Mouse (Mus musculus): ENCODE data around the gene Ndufa9.
A peak's percentile ranks its signal among the peaks of the same experiment; 100 is the strongest.

The Ndufa9 gene

DNA sequence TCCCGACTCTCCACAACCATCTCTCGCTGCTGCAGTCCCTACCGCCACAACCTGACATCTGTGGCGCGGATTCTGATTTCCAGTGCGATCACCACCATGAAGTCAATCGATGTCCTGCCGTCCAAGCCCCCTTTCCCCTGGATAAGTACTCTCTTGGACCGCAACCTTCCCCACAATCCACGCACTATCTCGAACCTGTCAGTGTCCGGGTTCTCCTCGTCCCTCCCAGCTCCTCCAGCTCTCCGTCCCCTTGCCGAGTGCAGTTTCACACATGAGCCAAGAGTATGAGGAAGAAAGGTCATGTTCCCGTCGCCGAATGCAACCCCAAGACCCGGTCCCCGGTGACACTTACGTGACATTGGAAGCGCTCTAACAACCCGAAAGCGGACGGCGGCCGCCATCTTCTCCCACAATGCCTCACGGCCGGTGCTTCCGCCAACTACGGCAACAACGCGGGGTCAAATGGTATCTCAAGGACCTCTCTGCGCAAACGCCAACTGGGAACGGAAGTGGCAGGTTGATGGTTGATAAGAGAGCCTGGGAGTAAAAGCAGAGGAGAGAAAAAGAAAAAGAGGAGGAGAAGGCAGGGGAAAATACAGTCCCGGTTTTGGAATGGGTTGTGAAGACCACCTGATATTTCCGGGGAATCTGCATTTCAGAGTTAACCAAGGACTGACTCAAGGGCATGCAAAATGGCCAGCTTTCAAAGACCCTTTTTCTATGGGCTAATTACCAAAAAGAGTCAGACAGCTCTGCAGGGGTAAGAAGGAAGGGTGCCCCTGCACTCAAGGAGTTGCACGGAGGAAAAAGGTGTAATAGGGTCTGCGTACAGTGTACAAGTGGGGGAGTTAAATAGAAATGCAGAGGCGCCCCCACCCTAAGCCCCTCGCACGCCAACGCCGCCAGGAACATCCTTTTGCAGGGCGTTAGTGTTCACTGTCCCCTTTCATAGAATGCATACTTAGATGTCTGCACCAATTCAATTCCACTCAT, at the start of gene Ndufa9:
TSS of gene Ndufa9 (minus strand) at position 425 of the 993 bp plus-strand sequence.
- peak; percentile 67 to 81 for DNase-seq (ENCODE audit: low read depth in 1 of 2, low spot score in 2 of 2)

DNA sequence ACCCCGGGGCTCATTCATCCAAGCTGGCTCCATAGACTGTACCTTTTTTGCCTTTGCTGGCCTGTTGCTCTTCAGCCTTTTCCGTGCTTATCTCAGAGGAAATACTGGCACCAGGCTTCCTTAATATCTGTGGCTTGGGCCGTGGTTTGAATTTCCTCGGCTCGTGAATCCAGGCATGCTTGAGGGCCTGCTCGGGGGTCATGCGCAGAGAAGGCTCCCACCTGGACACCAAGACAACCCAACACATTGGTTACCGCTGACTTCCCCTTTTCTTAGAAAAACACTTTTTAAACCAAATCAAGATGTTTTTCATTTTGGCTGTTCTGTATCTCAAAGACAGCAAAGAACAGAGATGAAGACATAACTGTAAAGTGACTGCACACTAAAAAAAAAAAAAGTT, 28.2 kb upstream of the Ndufa9 start:
- DNase-seq (ENCODE audit: low read depth in 1 of 2, low spot score in 2 of 2), result no peak

DNA sequence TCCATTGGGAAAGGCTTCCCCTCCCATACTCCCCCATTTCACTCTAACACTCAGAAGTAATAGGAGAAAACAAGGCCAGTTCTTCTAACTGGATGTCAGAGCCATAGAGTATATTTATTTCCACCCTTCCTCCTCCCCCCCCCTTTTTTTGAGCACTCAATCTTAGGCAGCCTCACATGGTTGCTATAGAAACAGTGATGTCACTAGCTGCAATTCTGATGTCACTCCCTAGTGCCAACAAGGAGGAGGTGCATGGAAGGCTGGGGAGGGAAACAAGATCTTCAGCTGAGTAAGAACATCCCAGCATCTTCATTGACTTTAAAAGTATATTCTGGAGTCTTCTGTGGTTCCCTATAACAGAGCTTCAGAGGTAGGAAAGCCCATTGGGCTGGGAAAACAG, 3.9 kb upstream of the Ndufa9 start, which contains the start of gene Akap3:
TSS of gene Akap3 (plus strand) at position 218 of the 400 bp plus-strand sequence.
- no peak for DNase-seq (ENCODE audit: low read depth in 1 of 2, low spot score in 2 of 2)

DNA sequence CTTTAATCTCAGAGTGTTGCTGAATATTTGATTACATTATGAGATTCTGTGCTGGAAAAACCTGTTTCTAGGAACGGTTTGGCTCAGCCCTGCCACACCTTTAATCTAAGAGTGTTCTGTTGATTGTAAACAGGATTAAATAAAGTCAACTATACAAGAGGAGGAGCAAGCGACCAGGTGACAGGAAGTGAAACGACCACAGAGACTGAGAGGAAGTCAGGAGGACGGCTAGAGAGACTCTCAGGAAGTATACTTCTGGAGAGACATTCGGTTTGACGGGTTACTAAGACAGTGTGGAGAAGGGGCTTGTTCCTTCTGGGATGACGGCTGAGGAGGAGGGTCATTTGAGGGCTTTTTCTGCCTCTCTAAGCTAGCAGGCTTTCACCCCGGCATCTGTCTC, 12.3 kb downstream of the Ndufa9 start:
- DNase-seq (ENCODE audit: low read depth in 1 of 2, low spot score in 2 of 2), result no peak

DNA sequence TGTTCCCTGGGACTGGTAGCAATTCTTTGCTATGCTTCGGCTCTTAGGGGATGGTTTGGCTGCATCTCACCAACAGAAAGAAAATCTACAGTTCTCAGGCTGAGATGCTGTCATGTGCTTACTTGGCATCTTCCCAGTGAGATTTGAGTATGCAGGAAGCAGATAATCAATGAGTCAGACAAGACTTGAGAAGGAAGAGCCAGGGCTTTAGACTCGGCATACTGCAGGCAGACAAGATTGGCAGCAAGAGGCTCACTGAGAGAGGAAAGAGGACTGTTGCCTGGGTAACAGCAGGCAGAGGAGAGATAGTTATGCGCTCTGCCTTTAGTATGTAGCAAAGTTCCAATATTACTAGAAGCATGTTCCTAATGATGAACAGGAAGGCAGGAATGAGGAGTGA, 25.8 kb downstream of the Ndufa9 start:
- no peak for DNase-seq (ENCODE audit: low read depth in 1 of 2, low spot score in 2 of 2)

DNA sequence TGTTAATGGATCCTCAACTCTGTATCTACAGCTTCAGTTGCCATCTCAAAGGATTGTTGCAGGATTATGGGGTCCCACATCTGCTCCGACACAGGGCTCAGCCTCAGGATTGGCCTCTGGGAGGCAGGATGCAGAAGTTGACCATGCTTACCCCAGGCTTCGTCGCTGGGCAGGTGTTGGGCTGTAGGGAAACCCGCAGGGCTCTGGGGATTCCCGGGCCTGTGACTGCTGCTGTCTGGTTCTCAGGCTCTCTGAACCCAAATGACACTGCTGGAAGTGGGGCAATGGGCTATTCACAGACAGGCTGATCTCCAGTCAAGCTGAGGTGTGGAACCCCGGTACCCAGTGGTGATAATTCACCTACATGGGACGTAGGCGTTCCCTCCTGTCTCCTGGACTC, 32.6 kb downstream of the Ndufa9 start:
- no peak for DNase-seq (ENCODE audit: low read depth in 1 of 2, low spot score in 2 of 2)

DNA sequence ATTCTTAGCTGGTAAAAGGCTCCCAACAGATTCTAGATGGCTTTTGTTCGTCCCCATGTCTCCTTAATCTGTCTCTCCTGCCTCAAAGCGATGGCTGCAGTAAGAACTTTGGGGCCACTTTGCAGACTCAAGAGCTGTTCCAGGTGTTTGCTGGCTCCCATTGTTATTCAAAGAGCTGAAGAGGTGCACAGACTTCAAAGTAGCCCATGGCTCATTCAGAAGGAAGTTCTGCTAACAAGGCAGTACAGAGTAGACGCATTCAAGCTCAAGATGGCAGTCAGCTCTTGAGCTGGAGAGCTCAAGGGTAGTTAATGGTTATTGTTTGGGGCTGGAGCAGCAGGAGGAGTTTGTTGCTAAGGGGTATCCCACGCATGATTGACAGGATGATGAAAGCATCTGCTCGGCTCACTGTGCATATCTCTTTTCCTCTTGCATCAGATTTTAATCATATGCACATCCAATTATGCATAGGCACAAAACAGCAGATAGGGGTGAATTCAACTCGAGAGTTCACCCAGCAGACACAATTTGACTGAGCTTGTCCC, 33.7 kb downstream of the Ndufa9 start:
- no peak for DNase-seq (ENCODE audit: low read depth in 1 of 2, low spot score in 2 of 2)

DNA sequence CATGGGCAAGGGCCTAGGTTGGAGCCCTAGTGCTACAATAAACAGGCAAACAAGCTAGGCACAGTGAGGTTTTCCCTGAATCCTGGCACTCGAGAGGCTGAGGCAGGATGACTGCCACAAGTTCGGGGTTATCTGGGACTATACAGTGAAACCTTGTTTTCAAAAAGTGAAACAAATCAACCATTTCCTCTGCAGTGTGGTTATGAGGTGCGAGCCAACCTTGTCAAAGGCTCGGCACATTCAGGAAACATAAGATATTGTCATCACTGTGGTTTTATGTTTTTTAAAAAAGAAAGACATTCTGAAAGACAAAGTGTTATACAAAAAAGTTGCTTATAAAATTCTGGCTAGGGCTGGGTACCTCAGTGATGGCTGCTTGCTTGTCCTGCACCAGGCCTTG, 37.5 kb downstream of the Ndufa9 start:
- DNase-seq (ENCODE audit: low read depth in 1 of 2, low spot score in 2 of 2), result no peak

DNA sequence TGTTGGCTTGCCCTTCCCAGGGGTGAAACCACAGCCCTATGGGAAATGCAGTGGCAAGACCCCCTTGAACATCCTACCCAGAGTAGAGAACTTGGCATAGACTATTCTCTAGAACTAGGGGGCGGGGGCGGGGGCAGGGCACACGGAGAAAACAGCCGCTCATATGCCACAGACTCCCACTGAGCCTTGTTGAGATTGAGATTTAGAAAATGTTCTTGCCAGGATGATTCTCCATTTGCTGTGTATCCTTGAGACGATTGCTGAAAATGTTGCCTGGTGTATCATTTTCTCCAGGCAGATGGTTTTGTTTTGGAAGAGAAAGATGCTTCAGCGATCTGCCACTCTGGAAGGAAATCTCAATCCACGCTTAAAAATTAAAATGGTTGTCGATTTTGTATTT, 40.4 kb downstream of the Ndufa9 start:
- no peak for DNase-seq (ENCODE audit: low read depth in 1 of 2, low spot score in 2 of 2)

DNA sequence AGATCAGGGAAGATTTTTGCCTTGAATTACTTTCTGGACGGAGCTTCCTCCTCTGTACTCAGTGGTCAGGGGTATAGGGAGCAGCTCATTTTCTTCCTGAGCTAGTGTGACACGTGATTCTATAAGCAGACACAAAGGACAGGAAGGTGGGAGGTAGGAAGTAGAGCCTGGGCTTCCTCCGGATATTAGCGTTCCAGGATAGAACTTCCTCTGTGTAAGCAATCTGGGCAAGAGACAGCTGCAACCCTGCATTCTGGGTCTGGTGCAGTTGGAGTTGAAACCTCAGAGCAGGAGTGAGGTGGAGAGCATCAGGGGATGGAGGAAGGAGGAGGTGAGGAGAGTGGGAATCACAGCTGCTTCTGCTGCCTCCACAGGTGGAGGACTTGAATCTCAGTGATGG, 40.8 kb downstream of the Ndufa9 start:
- no peak for DNase-seq (ENCODE audit: low read depth in 1 of 2, low spot score in 2 of 2)

DNA sequence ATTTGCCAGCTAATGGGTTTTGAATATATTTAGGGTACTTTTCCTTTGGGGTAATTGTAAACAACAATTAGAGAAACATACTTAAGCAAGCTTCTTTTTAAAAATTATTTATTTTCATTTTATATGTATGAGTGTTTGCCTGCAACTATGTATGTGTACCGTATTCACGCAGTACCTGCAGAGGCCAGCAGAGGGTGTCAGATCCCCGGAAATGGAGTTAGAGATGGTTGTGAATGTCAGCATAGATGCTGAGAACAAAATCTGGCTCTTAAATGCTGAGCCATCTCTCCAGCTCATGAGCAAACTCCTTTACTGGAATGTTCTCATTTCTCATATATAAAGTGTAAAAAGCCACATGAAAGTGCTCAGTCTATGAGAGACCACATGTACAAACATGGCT, 42.2 kb downstream of the Ndufa9 start:
- DNase-seq (ENCODE audit: low read depth in 1 of 2, low spot score in 2 of 2), result no peak

DNA sequence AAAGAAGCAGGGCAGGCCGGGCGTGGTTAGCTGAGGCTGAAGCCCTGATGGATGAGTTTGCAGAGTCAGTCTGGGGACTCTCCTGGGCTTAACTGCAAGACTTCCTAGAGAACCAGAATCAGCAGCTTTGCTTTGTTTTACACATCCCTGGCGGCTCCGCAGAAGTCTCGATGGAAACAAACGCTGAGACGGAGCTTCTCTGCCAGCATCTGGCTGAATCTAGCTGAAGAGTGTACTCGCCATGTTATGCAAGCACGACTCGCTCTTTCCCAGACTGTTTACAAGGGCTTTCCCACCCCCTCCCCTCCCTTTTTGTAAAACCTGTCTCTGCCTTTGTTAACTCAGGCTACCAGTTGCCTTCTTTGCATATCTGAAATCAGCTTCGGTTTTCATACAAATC, 46.0 kb downstream of the Ndufa9 start:
- DNase-seq (ENCODE audit: low read depth in 1 of 2, low spot score in 2 of 2), result no peak

DNA sequence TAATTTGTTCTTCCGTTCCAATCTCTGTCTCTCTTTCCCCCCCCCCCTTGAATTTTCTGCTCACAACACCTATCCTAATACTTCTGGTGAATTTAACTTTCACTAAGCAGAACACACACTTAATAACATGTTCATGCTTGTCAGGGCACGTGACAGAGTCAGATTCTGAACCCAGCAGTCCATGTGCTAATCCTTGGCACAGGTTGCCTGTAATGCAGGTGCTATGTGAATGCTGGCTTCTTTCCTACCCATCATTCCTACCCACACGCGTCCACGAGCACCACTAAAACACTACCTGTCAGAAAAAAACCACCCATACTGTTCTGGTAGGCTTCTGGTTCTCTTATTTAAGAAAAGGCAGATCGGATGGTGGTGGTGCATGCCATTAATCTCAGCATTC, 54.2 kb downstream of the Ndufa9 start:
- DNase-seq (ENCODE audit: low read depth in 1 of 2, low spot score in 2 of 2), result no peak

DNA sequence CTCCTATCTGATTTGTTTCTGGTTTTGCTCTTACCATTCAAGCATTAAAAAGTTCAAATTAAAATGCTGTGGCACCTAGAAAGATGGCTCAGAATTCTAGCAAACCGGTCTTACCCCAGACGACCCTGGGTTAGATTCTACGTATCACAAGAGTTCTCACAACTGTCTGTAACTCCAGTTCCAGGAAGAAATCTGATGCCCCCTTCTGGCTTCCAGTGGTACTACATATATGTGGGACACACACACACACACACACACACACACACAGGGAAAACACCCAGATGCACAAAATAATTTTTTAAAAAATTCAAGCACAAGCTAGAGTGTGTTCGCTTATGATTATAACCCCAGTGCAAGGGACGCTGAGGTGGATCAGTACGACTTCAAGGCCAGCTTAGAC, 55.2 kb downstream of the Ndufa9 start:
- DNase-seq (ENCODE audit: low read depth in 1 of 2, low spot score in 2 of 2), result no peak

DNA sequence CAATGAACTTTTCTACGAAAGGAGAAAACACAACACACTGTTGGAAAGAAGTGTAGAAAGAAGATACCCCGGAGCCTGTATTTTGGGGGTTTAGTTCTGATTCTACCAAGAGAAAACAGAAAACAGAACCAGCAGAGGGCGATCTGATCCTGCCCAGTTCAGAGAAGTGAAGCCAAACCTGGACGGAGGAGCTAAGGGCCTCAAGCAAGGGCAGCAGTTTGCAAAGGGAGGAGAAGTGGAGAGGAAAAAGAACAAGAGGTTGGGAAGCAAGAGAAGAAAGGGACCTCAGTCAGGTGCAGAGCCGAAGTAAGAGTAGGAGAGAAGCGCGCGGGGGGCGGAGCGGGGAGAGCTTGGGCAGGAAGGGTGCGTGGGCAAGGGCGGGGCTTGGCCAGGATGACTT, 57.0 kb downstream of the Ndufa9 start:
- DNase-seq (ENCODE audit: low read depth in 1 of 2, low spot score in 2 of 2), result no peak

DNA sequence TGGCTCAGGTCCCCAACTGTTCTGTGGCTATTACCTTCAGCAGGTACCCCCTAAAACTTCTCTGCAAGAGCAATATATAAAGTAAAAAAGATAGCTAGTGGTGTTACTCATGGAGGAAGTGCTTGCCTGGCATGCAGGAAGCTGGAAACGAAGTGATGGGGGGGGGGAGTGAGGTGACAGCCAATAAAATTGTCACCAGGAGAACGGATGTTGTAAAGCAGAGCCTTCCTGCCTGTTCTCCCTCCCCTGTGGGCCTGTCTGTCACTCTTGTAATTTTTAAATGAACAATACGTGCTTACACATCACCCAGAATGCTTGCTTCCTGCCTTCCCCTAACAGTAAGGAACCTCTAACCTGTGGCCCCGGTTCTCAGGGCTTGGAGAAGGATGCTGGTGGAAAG, 57.4 kb downstream of the Ndufa9 start:
- DNase-seq (ENCODE audit: low read depth in 1 of 2, low spot score in 2 of 2), result no peak

DNA sequence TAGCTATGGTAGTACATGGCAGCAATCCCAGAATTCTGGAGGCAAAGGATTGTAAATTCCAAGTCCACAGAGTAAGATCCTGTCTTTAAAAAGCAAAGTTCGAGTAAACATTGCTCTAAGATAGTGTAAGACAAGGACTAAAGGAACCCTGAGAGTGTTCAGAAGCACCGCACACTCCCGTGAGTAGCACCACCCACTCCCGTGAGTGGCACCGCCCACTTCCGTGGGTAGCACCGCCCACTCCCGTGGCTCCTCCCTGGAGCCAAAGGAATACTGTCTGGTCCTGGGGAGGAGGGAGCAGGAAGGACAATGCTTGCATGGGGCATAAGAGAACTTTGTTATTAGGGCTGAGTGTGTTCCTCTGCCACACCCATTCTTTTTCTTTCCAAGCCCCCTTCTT, 60.1 kb downstream of the Ndufa9 start:
- DNase-seq (ENCODE audit: low read depth in 1 of 2, low spot score in 2 of 2), result no peak

DNA sequence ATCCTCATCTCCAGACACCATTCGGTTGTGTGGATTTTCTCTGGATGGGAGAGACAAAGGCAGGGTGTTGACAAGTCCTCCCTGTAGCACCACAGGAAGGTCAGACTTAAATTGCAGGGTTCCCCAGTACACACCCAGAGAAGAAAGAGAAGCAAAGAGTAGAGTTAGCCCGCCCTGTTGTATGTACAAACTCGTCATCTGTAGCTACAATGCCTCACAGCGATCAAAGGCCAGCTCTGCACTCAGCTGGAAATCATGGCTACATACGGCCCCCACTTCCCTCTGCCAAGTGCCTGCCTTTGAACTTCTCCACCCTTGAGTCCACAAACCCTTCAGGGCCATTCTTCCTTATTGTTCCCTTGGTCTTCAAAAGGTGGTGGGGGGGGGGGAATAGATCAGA, 64.7 kb downstream of the Ndufa9 start:
- no peak for DNase-seq (ENCODE audit: low read depth in 1 of 2, low spot score in 2 of 2)

DNA sequence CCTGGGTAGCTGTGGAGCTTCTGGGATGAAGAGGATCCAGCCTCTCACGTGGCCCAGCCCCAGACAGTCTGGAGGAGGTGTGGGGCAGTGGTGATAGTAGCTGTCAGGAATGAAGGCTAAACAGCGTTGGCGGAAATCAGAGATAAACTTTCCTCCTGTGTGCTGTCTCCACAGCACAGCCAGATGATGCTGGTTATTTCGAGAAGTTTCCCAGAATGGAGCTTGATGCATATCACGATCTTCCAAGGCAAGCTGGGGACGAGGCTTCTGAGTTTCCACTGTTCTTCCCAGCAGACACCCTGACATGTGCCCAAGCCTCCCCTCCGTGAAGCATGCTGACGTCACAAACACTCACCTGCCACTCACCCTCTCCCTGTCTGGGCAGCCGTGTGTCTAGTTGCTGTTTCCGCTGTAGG, 65.3 kb downstream of the Ndufa9 start:
- DNase-seq (ENCODE audit: low read depth in 1 of 2, low spot score in 2 of 2), result no peak

DNA sequence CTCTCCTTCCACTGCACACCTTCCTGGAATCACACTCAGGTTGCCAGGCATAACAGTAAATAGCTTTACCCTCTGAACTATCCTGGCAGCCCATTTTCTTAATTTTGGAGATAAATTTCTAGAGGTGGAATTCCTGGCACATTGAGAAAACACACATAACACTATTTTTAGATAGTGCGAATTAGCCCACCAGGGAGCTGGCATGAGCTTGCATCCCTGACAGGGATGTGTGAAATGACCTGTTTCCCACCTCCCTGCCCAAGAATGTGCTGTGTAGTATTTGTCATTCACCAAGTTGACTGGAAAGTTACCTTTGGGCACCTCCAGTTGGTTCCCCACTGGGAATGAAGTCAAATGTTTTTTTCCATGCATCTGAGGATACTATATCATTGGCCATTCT, 65.9 kb downstream of the Ndufa9 start:
- no peak for DNase-seq (ENCODE audit: low read depth in 1 of 2, low spot score in 2 of 2)

DNA sequence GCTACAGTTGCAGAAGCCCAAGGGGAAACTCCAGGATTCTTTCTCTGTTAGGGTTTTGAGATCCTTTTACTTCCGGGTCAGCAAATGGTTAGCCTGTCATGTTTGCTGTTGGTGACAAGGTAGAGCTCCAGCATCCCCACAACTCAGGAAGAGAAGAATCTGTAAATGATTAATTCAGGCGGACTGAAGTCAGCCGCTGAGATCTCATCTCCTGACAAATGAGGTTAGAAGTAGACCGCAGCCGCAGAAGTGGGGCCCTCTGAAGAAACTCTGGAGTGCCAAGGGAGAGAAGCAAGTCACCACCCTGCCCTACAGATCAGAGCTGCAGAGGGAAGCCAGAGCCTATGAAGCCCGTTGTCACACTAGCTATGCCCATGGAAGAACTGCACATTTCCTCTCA, 71.0 kb downstream of the Ndufa9 start:
- no peak for DNase-seq (ENCODE audit: low read depth in 1 of 2, low spot score in 2 of 2)

DNA sequence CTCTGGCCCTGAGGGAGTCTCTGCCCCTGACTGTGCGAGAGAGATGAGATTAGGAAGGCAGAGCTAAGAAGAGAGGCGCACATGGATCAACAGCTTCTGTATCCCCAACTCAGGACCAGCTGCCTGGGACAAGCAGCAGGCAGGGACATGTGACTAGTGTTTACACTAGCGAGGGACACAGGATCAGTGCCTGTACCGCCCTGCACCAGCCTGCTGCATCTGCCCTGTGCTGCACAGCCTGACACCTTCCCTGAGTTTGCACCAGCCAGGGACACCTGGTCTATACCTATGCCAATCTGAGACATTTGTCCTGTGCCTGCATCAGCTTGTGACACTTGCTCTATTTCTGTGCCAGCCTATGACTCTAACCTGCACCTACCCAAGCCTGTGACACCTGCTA, 75.1 kb downstream of the Ndufa9 start:
- no peak for DNase-seq (ENCODE audit: low read depth in 1 of 2, low spot score in 2 of 2)

DNA sequence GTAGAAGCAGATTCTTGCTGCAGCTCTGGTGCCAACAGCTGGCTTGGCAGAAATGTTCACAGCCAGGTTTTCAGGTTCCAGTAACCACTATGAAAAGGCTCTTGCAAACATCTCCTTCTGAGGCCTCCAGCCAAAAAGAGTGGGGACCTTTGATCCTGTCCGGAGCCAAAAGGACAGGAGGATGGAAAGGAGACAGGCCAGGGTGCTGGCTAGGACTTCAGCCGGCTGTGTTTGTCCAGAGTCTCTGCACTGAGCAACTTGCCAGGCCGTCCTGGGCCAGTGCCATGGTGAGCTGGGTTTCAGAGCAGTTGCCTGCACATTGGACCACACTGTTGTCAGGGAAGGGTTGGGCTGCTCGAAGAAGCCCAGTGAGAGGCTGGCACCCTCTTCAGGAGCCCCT, 76.6 kb downstream of the Ndufa9 start:
- no peak for DNase-seq (ENCODE audit: low read depth in 1 of 2, low spot score in 2 of 2)

All from monocyte, adult 2 months (primary cell).